Mouse (Mus musculus) heart, embryonic 11.5 days (tissue): ENCODE results near the gene Dzip1. TPM values are rescaled to one million over a fixed set of nuclear protein-coding genes. Genes with fewer than 3 reads are reported as not detected.

Source experiments
- ATAC-seq: fragments of 200-750 bp; cut with Nextera tagmentation; replicated peaks from 2 replicates; pipeline ENCODE4 v1.8.0; 2017; ENCODE audit warnings: moderate library complexity; ENCODE audit not compliant: insufficient number of reproducible peaks, low FRiP score, low TSS enrichment
- H3K27ac ChIP-seq: fragments of 300-500 bp; sonication (generic); 2 replicates; pipeline ENCODE4 v1.5.1; 2014; ENCODE audit warnings: mild to moderate bottlenecking, low read depth, low read length
- H3K27me3 ChIP-seq: fragments of 300-500 bp; sonication (generic); 2 replicates; pipeline ENCODE4 v1.6.1; 2014; ENCODE audit warnings: mild to moderate bottlenecking, low read length, mixed read lengths; ENCODE audit not compliant: control insufficient read depth, insufficient read depth
- H3K36me3 ChIP-seq: fragments of 300-500 bp; sonication (generic); 2 replicates; pipeline ENCODE4 v1.6.1; 2014; ENCODE audit warnings: mild to moderate bottlenecking, low read length, moderate library complexity, mixed read lengths; ENCODE audit not compliant: control insufficient read depth, insufficient read depth
- H3K4me1 ChIP-seq: fragments of 300-500 bp; sonication (generic); 2 replicates; pipeline ENCODE4 v1.6.1; 2014; ENCODE audit warnings: low read length; ENCODE audit not compliant: control insufficient read depth, insufficient read depth
- H3K4me2 ChIP-seq: fragments of 300-500 bp; sonication (generic); 2 replicates; pipeline ENCODE4 v1.6.1; 2014; ENCODE audit warnings: mild to moderate bottlenecking, moderate library complexity
- H3K4me3 ChIP-seq: fragments of 300-500 bp; sonication (generic); 2 replicates; pipeline ENCODE4 v1.5.1; 2014; ENCODE audit warnings: low read depth, low read length
- H3K9ac ChIP-seq: fragments of 300-500 bp; sonication (generic); 2 replicates; pipeline ENCODE4 v1.6.1; 2014; ENCODE audit warnings: mild to moderate bottlenecking, low read depth, low read length, moderate library complexity
- H3K9me3 ChIP-seq: fragments of 300-500 bp; sonication (generic); replicated peaks from 2 replicates; pipeline ENCODE4 v1.6.1; 2016; ENCODE audit warnings: low read length; ENCODE audit not compliant: control insufficient read depth
- WGBS: fragments of 180-500 bp; shearing (Covaris S2); extraction: QIAGEN DNeasy Blood & Tissue Kit; methylation state at CpG from one replicate; pipeline ENCODE4 v1.1.7; 2014; ENCODE audit not compliant: insufficient replicate concordance; 5-methylcytosine and 5-hydroxymethylcytosine counted together
- polyA plus RNA-seq: library from polyadenylated mRNA; unstranded; fragments of >200 nt; fragmentation: Nextera tagmentation; extraction: Ambion mirVana; gene quantifications from 2 replicates; pipeline ENCODE4 v1.2.1, GENCODE M21; 2014

Dzip1 gene
- polyA plus RNA-seq, 1 experiment from 2014 or later: 13.2 TPM

DNA sequence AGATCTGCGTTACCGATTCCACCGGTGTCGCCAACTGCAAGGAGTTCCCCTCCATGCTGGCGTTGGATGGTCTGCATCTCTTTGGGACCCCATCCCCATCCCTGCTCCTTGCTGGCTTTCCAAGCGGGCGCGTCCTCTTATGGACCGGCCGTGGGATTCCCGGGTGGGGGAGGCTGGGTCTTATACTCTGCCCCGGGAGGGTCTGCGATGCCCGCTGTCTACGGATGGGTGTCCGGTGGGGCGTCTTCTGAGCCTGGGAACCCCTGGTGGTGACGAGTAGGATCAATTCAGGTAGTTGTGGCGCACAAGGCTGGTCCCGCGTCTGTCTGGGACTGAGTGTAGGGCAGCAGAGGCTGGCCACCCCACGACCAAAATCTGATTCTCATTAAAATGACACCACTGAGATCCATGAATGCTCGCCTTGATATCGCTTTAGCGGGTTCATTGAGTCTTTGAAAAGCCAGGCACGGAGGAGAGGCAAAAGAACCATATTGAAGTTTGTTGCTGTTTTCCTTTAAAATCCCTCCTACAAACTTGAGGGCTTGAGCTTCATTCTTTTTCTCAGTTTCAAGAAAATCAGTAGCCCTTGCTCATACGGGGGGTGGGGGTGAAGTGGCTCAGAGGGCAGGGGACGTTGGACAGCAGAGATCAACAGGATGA is 70.0 kb downstream of the Dzip1 start:
- peak overlapping the region; percentile 54 for H3K4me3 ChIP-seq
- H3K9me3 ChIP-seq: no peaks in the 10 kb centered on the region
- under 1% methylated on average over 28 of the region's 28 CpGs for WGBS
- no peaks in the 10 kb centered on the region for H3K4me1 ChIP-seq
- H3K9ac ChIP-seq: peak overlapping the region; percentile 11; the same call in 1 of the 2 replicates
- no peak overlapping the region for H3K27ac ChIP-seq
- 0 out of 2 replicates have a peak, but pooled peaks have one; percentile 26 for ATAC-seq
- H3K27me3 ChIP-seq: peaks cover 20% of the 10 kb centered on the region
- H3K36me3 ChIP-seq: no peaks in the 10 kb centered on the region
- H3K4me2 ChIP-seq: peak overlapping the region; percentile 79

- WGBS: 1% methylated on average over 48 of the region's 48 CpGs
- Histone ChIP-seq H3K27me3 (peaks cover 20% of the 10 kb centered on the region), H3K27ac (no peak overlapping the region), H3K4me3 (peak overlapping the region; percentile 54), H3K9ac (peak overlapping the region; percentile 24; the same call in 1 of the 2 replicates), H3K4me2 (peak overlapping the region; percentile 79), H3K9me3 (no peaks in the 10 kb centered on the region), H3K36me3 (no peaks in the 10 kb centered on the region), H3K4me1 (no peaks in the 10 kb centered on the region)
- peak; percentile 68 for ATAC-seq
Measured at GRCm38 (mm10) chr14:118854371-118855114, 70.7 kb downstream of the Dzip1 start.

DNA sequence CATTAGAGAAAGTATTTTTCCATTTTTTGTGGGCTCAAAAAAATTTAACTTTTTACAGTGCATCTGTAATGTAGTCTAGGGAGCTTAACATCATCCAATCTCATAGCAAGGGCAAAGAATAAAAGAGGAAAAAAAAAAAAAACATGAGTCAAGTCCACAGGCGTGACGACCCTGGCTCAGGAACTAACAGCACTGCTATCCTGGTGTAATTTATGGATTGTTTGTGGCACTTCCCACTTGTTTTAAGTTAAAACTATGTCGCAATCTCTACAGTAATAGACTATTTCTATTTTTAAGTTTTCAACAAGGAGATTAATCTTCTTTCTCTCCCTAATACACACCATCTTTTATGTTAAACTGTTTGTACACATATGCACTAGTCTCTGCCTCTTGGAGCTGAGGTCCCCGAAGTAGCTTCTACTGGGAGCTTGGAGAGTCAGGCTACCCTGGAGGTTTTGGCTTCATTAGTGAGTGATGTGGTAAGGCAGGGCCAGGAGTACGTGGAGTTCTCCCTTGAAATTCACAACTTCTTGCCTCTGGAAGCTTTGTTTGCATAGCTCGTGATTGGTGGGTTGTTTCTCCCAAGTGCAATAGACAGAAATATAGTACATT is 73.7 kb downstream of the Dzip1 start:
- Histone ChIP-seq H3K27me3 (peaks cover 15% of the 10 kb centered on the region), H3K4me2 (no peak overlapping the region), H3K4me1 (no peaks in the 10 kb centered on the region), H3K9ac (no peak overlapping the region), H3K9me3 (no peaks in the 10 kb centered on the region), H3K27ac (no peak overlapping the region), H3K4me3 (no peak overlapping the region), H3K36me3 (no peaks in the 10 kb centered on the region)
- 65% methylated on average over 6 of the region's 6 CpGs for WGBS
- ATAC-seq: no peak

GRCm38 (mm10) chr14:118850696-118851035 is 74.6 kb downstream of the Dzip1 start:
- no peak for ATAC-seq
- no peak overlapping the region for H3K9ac ChIP-seq
- peaks cover 11% of the 10 kb centered on the region for H3K27me3 ChIP-seq
- no peaks in the 10 kb centered on the region for H3K9me3 ChIP-seq
- WGBS: 60% methylated on average over 4 of the region's 4 CpGs
- no peaks in the 10 kb centered on the region for H3K4me1 ChIP-seq
- no peaks in the 10 kb centered on the region for H3K36me3 ChIP-seq
- no peak overlapping the region for H3K4me3 ChIP-seq
- H3K4me2 ChIP-seq: no peak overlapping the region
- H3K27ac ChIP-seq: no peak overlapping the region

DNA sequence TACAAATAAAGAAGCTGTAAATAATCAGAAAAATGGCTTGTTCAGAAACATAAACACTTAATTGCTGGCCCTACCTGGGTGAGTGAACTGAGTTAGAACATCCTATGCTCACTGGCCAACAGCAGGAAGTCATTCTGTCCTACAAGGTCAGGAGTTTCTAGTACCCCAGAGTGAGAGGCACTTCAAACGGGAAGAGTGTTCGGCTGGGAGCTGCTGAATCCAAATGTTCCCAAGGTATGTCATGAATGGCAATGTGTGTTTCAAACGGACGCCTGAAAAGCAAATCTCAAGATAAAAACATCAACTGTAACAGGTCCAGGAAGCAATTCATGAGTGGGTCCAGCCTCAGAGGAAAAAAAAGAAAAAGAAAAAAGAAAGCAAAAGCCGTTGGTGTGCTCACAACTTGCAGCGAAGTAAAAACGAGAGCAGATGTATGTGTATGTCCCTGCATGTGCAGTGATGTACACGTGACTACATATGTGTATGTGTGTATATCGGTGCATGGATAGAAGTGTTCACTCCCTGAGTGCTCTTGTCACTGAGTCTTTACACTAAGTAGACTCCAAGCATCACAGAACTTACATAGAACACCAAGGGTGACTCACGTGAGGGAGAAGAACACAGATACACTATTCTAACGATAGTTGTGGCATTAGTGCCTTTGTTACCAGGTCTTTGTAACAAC is 75.1 kb downstream of the Dzip1 start:
- no peak for ATAC-seq
- 58% methylated on average over 11 of the region's 11 CpGs for WGBS
- Histone ChIP-seq H3K4me1 (no peaks in the 10 kb centered on the region), H3K9me3 (no peaks in the 10 kb centered on the region), H3K4me2 (no peak overlapping the region), H3K27ac (no peak overlapping the region), H3K4me3 (no peak overlapping the region), H3K9ac (no peak overlapping the region), H3K36me3 (no peaks in the 10 kb centered on the region), H3K27me3 (peaks cover 10% of the 10 kb centered on the region)

- no peaks in the 10 kb centered on the region for H3K36me3 ChIP-seq
- H3K27ac ChIP-seq: no peak overlapping the region
- no peak for ATAC-seq
- no peak overlapping the region for H3K4me2 ChIP-seq
- H3K4me1 ChIP-seq: no peaks in the 10 kb centered on the region
- WGBS: 77% methylated on average over 7 of the region's 7 CpGs
- no peak overlapping the region for H3K9ac ChIP-seq
- peaks cover under 1% of the 10 kb centered on the region; the same call in 1 of the 2 replicates for H3K27me3 ChIP-seq
- no peak overlapping the region for H3K4me3 ChIP-seq
- H3K9me3 ChIP-seq: no peaks in the 10 kb centered on the region
Measured at GRCm38 (mm10) chr14:118848171-118848570, 77.1 kb downstream of the Dzip1 start.

DNA sequence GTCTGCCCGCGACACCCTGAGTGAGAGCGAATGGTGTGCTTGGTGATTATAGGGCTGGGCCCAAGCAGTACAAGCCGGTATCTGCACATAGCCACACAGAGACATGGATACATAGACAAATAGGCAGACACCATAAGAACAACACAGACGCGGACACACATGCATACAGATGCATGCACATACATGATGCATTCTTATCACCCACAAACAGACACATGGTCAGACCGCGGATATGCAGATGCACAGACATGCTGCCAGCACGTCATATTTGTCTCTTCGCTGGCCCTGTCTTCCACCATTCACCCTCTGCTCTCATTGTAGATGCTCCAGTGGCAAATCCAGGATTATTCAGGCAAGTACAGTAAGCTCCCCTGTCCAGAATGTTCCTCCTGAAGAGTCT is 78.4 kb downstream of the Dzip1 start:
- H3K4me3 ChIP-seq: no peak overlapping the region
- H3K9me3 ChIP-seq: no peaks in the 10 kb centered on the region
- no peaks in the 10 kb centered on the region for H3K27me3 ChIP-seq
- no peak overlapping the region for H3K4me2 ChIP-seq
- WGBS: 90% methylated on average over 10 of the region's 10 CpGs
- no peak overlapping the region for H3K27ac ChIP-seq
- no peaks in the 10 kb centered on the region for H3K4me1 ChIP-seq
- ATAC-seq: no peak
- H3K9ac ChIP-seq: no peak overlapping the region
- no peaks in the 10 kb centered on the region for H3K36me3 ChIP-seq

DNA sequence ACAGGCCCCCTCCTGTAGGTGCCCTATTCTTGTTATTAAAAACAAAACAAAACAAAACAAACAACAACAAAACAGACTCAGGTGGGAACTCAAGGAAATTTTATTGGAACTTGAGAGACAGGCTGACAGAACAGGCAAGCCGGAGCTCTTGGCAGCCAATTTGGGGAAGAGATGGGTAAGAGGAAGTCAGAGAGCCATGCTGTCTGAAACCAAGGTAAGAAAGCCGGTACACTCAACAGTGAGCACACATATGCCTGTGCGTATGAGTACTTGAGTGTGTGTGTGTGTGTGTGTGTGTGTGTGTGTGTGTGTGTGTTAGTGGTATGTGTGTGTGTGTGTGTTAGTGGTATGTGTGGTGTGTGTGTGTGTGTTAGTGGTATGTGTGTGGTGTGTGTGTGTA is 82.9 kb downstream of the Dzip1 start:
- WGBS: 77% methylated on average over 3 of the region's 3 CpGs
- Histone ChIP-seq H3K36me3 (no peaks in the 10 kb centered on the region), H3K27ac (no peak overlapping the region), H3K9me3 (no peaks in the 10 kb centered on the region), H3K4me1 (no peaks in the 10 kb centered on the region), H3K4me3 (no peak overlapping the region), H3K9ac (no peak overlapping the region), H3K27me3 (no peaks in the 10 kb centered on the region), H3K4me2 (no peak overlapping the region)
- ATAC-seq: no peak
